Mouse (Mus musculus) CH12.LX (cell line): ENCODE measurements around the gene Ssbp3. TPM values are rescaled to one million over a fixed set of nuclear protein-coding genes. Genes with fewer than 3 reads are reported as not detected.

Experiments
- DNase-seq: peaks from one replicate; pipeline ENCODE4 v3.0.0-alpha.2; 2013; ENCODE audit errors: extremely low read depth
- H3K27ac ChIP-seq: 2 replicates; pipeline ENCODE4 v1.5.1; 2012; ENCODE audit warnings: low read depth, mild to moderate bottlenecking, control low read depth, moderate library complexity; ENCODE audit not compliant: insufficient read depth
- H3K27me3 ChIP-seq: replicated peaks from 2 replicates; pipeline ENCODE3; 2012; ENCODE audit warnings: inconsistent platforms
- H3K36me3 ChIP-seq, 2 experiments: replicated peaks in 1 of 2; 2 replicates each; pipeline versions ENCODE3 to v1.6.1; 2012; ENCODE audit warnings: inconsistent platforms in 1 of 2, low read length in 1 of 2, mild to moderate bottlenecking in 1 of 2, mixed read lengths in 1 of 2, moderate library complexity in 1 of 2; ENCODE audit not compliant: control insufficient read depth in 1 of 2, insufficient read depth in 1 of 2
- H3K4me1 ChIP-seq, 2 experiments: 2 replicates each; pipeline ENCODE4 v1.6.1; 2012; ENCODE audit warnings: inconsistent platforms in 1 of 2, moderate library complexity in 1 of 2; ENCODE audit not compliant: insufficient read depth in 2 of 2, control insufficient read depth in 1 of 2
- H3K4me2 ChIP-seq: 2 replicates; pipeline ENCODE4 v1.6.1; 2012; ENCODE audit warnings: low read depth, mild to moderate bottlenecking, control low read depth; ENCODE audit not compliant: poor library complexity, insufficient read depth, severe bottlenecking
- H3K4me3 ChIP-seq, 3 experiments: fragments of 150-350 bp in 1 of 3; sonication (generic) in 1 of 3; replicated peaks in 1 of 3; 2 replicates each; pipeline versions ENCODE3 to v1.5.1; 2011 to 2012; ENCODE audit warnings: low read depth in 2 of 3, low read length in 2 of 3, mild to moderate bottlenecking in 2 of 3, moderate library complexity in 2 of 3, control low read depth in 1 of 3, improper control_type of control experiment in 1 of 3, inconsistent platforms in 1 of 3, mixed read lengths in 1 of 3; ENCODE audit not compliant: poor library complexity in 1 of 3
- H3K79me2 ChIP-seq: replicated peaks from 2 replicates; pipeline ENCODE4 v1.6.1; 2012; ENCODE audit warnings: mild to moderate bottlenecking, moderate library complexity; ENCODE audit not compliant: control insufficient read depth, poor library complexity, insufficient read depth, severe bottlenecking; ENCODE audit errors: extremely low read depth
- H3K9ac ChIP-seq: 2 replicates; pipeline ENCODE4 v1.6.1; 2012; ENCODE audit warnings: low read depth, mild to moderate bottlenecking, control low read depth, moderate library complexity; ENCODE audit not compliant: insufficient read depth
- H3K9me3 ChIP-seq: replicated peaks from 2 replicates; pipeline ENCODE3; 2012; ENCODE audit warnings: low read length, inconsistent platforms, mixed read lengths
- CHD1 ChIP-seq: IDR thresholded peaks from 2 replicates; pipeline ENCODE4 v1.6.1; 2012; ENCODE audit warnings: low read depth, low read length, improper control_type of control experiment, inconsistent platforms
- CHD2 ChIP-seq: IDR thresholded peaks from 2 replicates; pipeline ENCODE4 v1.6.1; 2011; ENCODE audit warnings: low read length, improper control_type of control experiment
- ELF1 ChIP-seq: IDR thresholded peaks from 2 replicates; pipeline ENCODE4 v1.6.1; 2014; ENCODE audit warnings: low read depth, mild to moderate bottlenecking, inconsistent platforms, low read length, improper control_type of control experiment
- GABPA ChIP-seq: IDR thresholded peaks from 2 replicates; pipeline ENCODE4 v1.6.1; 2012; ENCODE audit warnings: low read depth, low read length, improper control_type of control experiment, inconsistent platforms; ENCODE audit not compliant: insufficient replicate concordance
- HCFC1 ChIP-seq: IDR thresholded peaks from 2 replicates; pipeline ENCODE4 v1.6.1; 2012; ENCODE audit warnings: low read depth, mild to moderate bottlenecking, inconsistent platforms, low read length, improper control_type of control experiment
- MXI1 ChIP-seq: IDR thresholded peaks from 2 replicates; pipeline ENCODE4 v1.6.1; 2011; ENCODE audit warnings: mild to moderate bottlenecking, low read depth, low read length, improper control_type of control experiment
- NELFE ChIP-seq: IDR thresholded peaks from 2 replicates; pipeline ENCODE4 v1.6.1; 2011; ENCODE audit warnings: low read depth, low read length, improper control_type of control experiment
- NRF1 ChIP-seq: IDR thresholded peaks from 2 replicates; pipeline ENCODE4 v1.6.1; 2014; ENCODE audit warnings: low read depth, mild to moderate bottlenecking, inconsistent platforms, low read length, improper control_type of control experiment, moderate library complexity
- RAD21 ChIP-seq: IDR thresholded peaks from 2 replicates; pipeline ENCODE4 v1.6.1; 2011; ENCODE audit warnings: low read depth, mild to moderate bottlenecking, low read length, improper control_type of control experiment, moderate library complexity
- TBP ChIP-seq: conservative IDR thresholded peaks from 2 replicates; pipeline ENCODE4 v1.6.1; 2011; ENCODE audit warnings: low read depth, low read length, improper control_type of control experiment
- USF1 ChIP-seq: IDR thresholded peaks from 2 replicates; pipeline ENCODE4 v1.6.1; 2014; ENCODE audit warnings: low read depth, mild to moderate bottlenecking, inconsistent platforms, low read length, improper control_type of control experiment
- ZKSCAN1 ChIP-seq: IDR thresholded peaks from 2 replicates; pipeline ENCODE4 v1.6.1; 2012; ENCODE audit warnings: low read depth, inconsistent platforms, low read length, improper control_type of control experiment, borderline replicate concordance
- ZNF384 ChIP-seq: IDR thresholded peaks from 2 replicates; pipeline ENCODE4 v1.6.1; 2012; ENCODE audit warnings: low read depth, low read length, improper control_type of control experiment, inconsistent platforms
- dilution Hi-C: fragments of 300-500 bp; cut with MboI; formaldehyde crosslinking; loops from 2 replicates; pipeline ENCODE4 v1.14.3; 2020; ENCODE audit warnings: low sequenced_read_pairs; ENCODE audit not compliant: extremely low pct_unique_long_range_greater_than_20kb, extremely low pct_ligation_motif_present
- in situ Hi-C: fragments of 300-500 bp; cut with MboI; formaldehyde crosslinking; loops from 3 replicates; pipeline ENCODE4 v1.14.3; 2019; ENCODE audit warnings: low sequenced_read_pairs, low pct_ligation_motif_present, low pct_unique_long_range_greater_than_20kb, mixed read lengths
- polyA plus RNA-seq: library from polyadenylated mRNA; unstranded; fragments of >175 nt; gene quantifications from 2 replicates; pipeline ENCODE4 v1.2.1, GENCODE M21; 2012; ENCODE audit warnings: low read depth; ENCODE audit not compliant: insufficient read length
- total RNA-seq, 2 experiments: library from RNA; depleted of rRNA; stranded (reverse); fragments of 300-350 nt in 1 of 2; fragments of >200 nt in 1 of 2; gene quantifications; 2 replicates each; pipeline ENCODE4 v1.2.3; 2012 to 2014

The Ssbp3 gene
- total and polyA plus RNA-seq, 3 experiments: 32.4 to 129 (median 76.5) TPM

GRCm38 (mm10) chr4:107079716-107080115 lies 169.2 kb downstream of the Ssbp3 start:
- no peak for DNase-seq
- in situ Hi-C loops (no loop called here), dilution Hi-C loops (no loop called here)
- peaks cover 0 to 11% of the 10 kb centered on the region in 2 experiments; a peak in 1 of 4 replicates for H3K4me1 ChIP-seq
- H3K9ac ChIP-seq: no peak overlapping the region
- H3K36me3 ChIP-seq: peaks cover 7 to 80% of the 10 kb centered on the region in 2 experiments
- no peak overlapping the region for H3K4me2 ChIP-seq
- no peak overlapping the region for H3K27ac ChIP-seq
- no peaks in the 10 kb centered on the region for H3K9me3 ChIP-seq
- TF ChIP-seq RAD21: no peak
- TF ChIP-seq GABPA: no peak
- TF ChIP-seq ZNF384: no peak
- no peaks in the 10 kb centered on the region for H3K27me3 ChIP-seq
- no peak overlapping the region for H3K4me3 ChIP-seq
- no peaks in the 10 kb centered on the region for H3K79me2 ChIP-seq

- Histone ChIP-seq H3K9me3 (no peaks in the 10 kb centered on the region), H3K27me3 (no peaks in the 10 kb centered on the region), H3K27ac (no peak overlapping the region), H3K4me3 (no peak overlapping the region), H3K4me2 (no peak overlapping the region), H3K9ac (no peak overlapping the region), H3K36me3 (peaks cover 7 to 64% of the 10 kb centered on the region in 2 experiments), H3K4me1 (peaks cover 0 to 11% of the 10 kb centered on the region in 2 experiments; a peak in 1 of 4 replicates), H3K79me2 (no peaks in the 10 kb centered on the region)
- dilution Hi-C loops: no loop called here
- TF ChIP-seq MXI1: no peak
- TF ChIP-seq HCFC1: no peak
- TF ChIP-seq GABPA: no peak
- TF ChIP-seq ZKSCAN1: no peak
- TF ChIP-seq CHD1: no peak
- no peak for TF ChIP-seq TBP
- no peak for TF ChIP-seq CHD2
- TF ChIP-seq ZNF384: no peak
- TF ChIP-seq NRF1: no peak
- in situ Hi-C loops: no loop called here
- DNase-seq: no peak
These were observed 171.7 kb downstream of the Ssbp3 start for GRCm38 (mm10) chr4:107082185-107082584.

- TF ChIP-seq USF1 (no peak), ELF1 (no peak), NELFE (no peak), NRF1 (no peak)
- no peak overlapping the region for H3K9ac ChIP-seq
- dilution Hi-C loops: no loop called here
- DNase-seq: no peak
- H3K79me2 ChIP-seq: no peaks in the 10 kb centered on the region
- H3K4me3 ChIP-seq: no peak overlapping the region
- in situ Hi-C loops: no loop called here
- H3K36me3 ChIP-seq: peaks cover 7 to 55% of the 10 kb centered on the region in 2 experiments
- no peak overlapping the region for H3K27ac ChIP-seq
- no peaks in the 10 kb centered on the region for H3K9me3 ChIP-seq
- no peak overlapping the region for H3K4me2 ChIP-seq
- H3K4me1 ChIP-seq: peaks cover 0 to 14% of the 10 kb centered on the region in 2 experiments; a peak in 1 of 4 replicates
- H3K27me3 ChIP-seq: no peaks in the 10 kb centered on the region
These were observed 172.6 kb downstream of the Ssbp3 start for GRCm38 (mm10) chr4:107083126-107083525.
